Mouse (Mus musculus) hindbrain, embryonic 13.5 days (tissue): Measurements from ENCODE around the gene Large2. TPM values are rescaled to one million over a fixed set of nuclear protein-coding genes. Genes with fewer than 3 reads are reported as not detected.
"Not testable (repeated sequence)": the region's sequence is repeated elsewhere in the genome, so short reads cannot be mapped to it uniquely, and the experiment has no call there.

Source experiments
- ATAC-seq: fragments of 200-750 bp; cut with Nextera tagmentation; 2 replicates; pipeline ENCODE4 v1.8.0; 2017; ENCODE audit warnings: moderate TSS enrichment; ENCODE audit not compliant: low FRiP score
- H3K27ac ChIP-seq: fragments of 300-500 bp; sonication (generic); 2 replicates; pipeline ENCODE4 v1.5.1; 2015; ENCODE audit warnings: inconsistent platforms, mild to moderate bottlenecking, moderate library complexity
- H3K27me3 ChIP-seq: fragments of 300-500 bp; sonication (generic); 2 replicates; pipeline ENCODE4 v1.6.1; 2015; ENCODE audit warnings: mild to moderate bottlenecking, inconsistent platforms
- H3K36me3 ChIP-seq: fragments of 300-500 bp; sonication (generic); 2 replicates; pipeline ENCODE4 v1.6.1; 2015; ENCODE audit warnings: mild to moderate bottlenecking, inconsistent platforms
- H3K4me1 ChIP-seq: fragments of 300-500 bp; sonication (generic); replicated peaks from 2 replicates; pipeline ENCODE4 v1.6.1; 2015; ENCODE audit warnings: inconsistent platforms
- H3K4me2 ChIP-seq: fragments of 300-500 bp; sonication (generic); 2 replicates; pipeline ENCODE4 v1.6.1; 2015; ENCODE audit warnings: inconsistent platforms, mild to moderate bottlenecking, moderate library complexity
- H3K4me3 ChIP-seq: fragments of 300-500 bp; sonication (generic); 2 replicates; pipeline ENCODE4 v1.5.1; 2015; ENCODE audit warnings: mild to moderate bottlenecking, inconsistent platforms
- H3K9ac ChIP-seq: fragments of 300-500 bp; sonication (generic); 2 replicates; pipeline ENCODE4 v1.6.1; 2015; ENCODE audit warnings: mild to moderate bottlenecking, inconsistent platforms
- H3K9me3 ChIP-seq: fragments of 300-500 bp; sonication (generic); 2 replicates; pipeline ENCODE4 v1.6.1; 2016; ENCODE audit warnings: inconsistent platforms
- WGBS: fragments of 180-500 bp; shearing (Covaris S2); methylation state at CpG from one replicate; pipeline ENCODE4 v1.1.7; 2015; 5-methylcytosine and 5-hydroxymethylcytosine counted together
- polyA plus RNA-seq: library from polyadenylated mRNA; unstranded; fragments of >200 nt; fragmentation: Nextera tagmentation; extraction: Ambion mirVana; gene quantifications from 2 replicates; pipeline ENCODE4 v1.2.1, GENCODE M21; 2015

The Large2 gene
- polyA plus RNA-seq, 1 experiment from 2014 or later = 1.6 TPM

GRCm38 (mm10) chr2:92401091-92401561 lies 26.5 kb upstream of the Large2 start, which contains the start of gene Mapk8ip1:
Gene Mapk8ip1, minus strand, starts transcription at chr2:92401263.
- Histone ChIP-seq H3K9me3 (no peaks in the 10 kb centered on the region), H3K4me2 (peak within 1 kb of the TSS; percentile 83), H3K27me3 (no peaks in the 10 kb centered on the region), H3K4me1 (peaks cover 66% of the 10 kb centered on the region), H3K9ac (peak within 1 kb of the TSS; percentile 96), H3K4me3 (peak within 1 kb of the TSS; percentile 81), H3K27ac (peak within 1 kb of the TSS; percentile 88), H3K36me3 (peaks cover 24% of the 10 kb centered on the region)
- 1% methylated on average over 45 of the region's 59 CpGs for WGBS
- ATAC-seq = peak; percentile 57

GRCm38 (mm10) chr2:92400682-92401081 lies 26.0 kb upstream of the Large2 start:
- 1% methylated on average over 22 of the region's 22 CpGs for WGBS
- peak overlapping the region; percentile 88 for H3K27ac ChIP-seq
- peaks cover 61% of the 10 kb centered on the region for H3K4me1 ChIP-seq
- no peaks in the 10 kb centered on the region for H3K9me3 ChIP-seq
- peak overlapping the region; percentile 96 for H3K9ac ChIP-seq
- peak overlapping the region; percentile 81 for H3K4me3 ChIP-seq
- peak; percentile 12 for ATAC-seq
- H3K4me2 ChIP-seq = peak overlapping the region; percentile 83
- no peaks in the 10 kb centered on the region for H3K27me3 ChIP-seq
- peaks cover 20% of the 10 kb centered on the region for H3K36me3 ChIP-seq

DNA sequence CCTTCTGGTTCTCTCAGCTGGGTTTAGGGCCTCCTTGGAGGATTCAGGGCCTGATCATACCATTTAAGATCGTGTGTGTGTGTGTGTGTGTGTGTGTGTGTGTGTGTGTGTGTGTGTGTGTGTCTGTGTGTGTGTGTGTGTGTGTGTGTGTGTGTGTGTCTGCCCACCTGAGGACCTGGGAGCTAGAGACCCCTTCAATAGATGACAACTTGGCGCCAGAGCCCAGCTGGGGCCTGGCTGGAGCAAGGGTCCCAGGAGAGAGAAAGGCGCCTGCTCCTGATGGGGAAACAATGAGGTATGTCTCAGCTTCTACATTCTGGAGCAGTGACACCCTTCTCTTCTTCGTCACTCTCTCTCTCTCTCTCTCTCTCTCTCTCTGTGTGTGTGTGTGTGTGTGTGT lies 25.2 kb upstream of the Large2 start:
- Histone ChIP-seq H3K4me1 (peaks cover 53% of the 10 kb centered on the region), H3K4me2 (peak overlapping the region; percentile 83), H3K4me3 (peak overlapping the region; percentile 81), H3K27ac (peak overlapping the region; percentile 88; the same call in 1 of the 2 replicates), H3K36me3 (peaks cover 12% of the 10 kb centered on the region), H3K9ac (peak overlapping the region; percentile 96; the same call in 1 of the 2 replicates)
- WGBS = 45% methylated on average over 3 of the region's 4 CpGs
- H3K9me3 ChIP-seq, ATAC-seq, H3K27me3 ChIP-seq: not testable (repeated sequence)

- Histone ChIP-seq H3K9ac (no peak overlapping the region), H3K4me3 (no peak overlapping the region), H3K4me1 (peaks cover 59% of the 10 kb centered on the region), H3K4me2 (peak overlapping the region; percentile 1), H3K27me3 (no peaks in the 10 kb centered on the region), H3K36me3 (no peaks in the 10 kb centered on the region), H3K27ac (no peak overlapping the region), H3K9me3 (no peaks in the 10 kb centered on the region)
- 85% methylated on average over 1 of the region's 1 CpGs for WGBS
- no peak for ATAC-seq
Observed at GRCm38 (mm10) chr2:92397436-92397835, 22.8 kb upstream of the Large2 start.

DNA sequence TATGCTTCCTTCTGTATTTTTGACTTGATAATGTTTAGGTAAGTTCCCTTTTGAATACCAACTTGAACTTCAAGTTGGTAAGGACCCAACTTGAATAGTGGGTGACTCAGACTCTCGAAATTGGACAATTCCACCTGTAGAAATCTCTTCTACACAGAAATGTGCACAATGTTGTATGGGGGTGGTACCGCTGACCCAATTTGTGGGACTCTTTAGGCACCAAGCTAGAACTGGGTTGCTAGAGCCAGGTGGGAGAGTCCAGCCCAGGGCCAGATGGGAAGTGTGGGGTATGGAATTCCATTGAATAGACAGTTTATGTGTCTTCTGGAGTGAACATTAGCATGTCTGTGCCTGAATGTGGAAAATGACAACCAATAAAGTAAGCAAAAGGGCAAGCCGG lies 20.9 kb upstream of the Large2 start:
- H3K9ac ChIP-seq = no peak overlapping the region
- H3K4me1 ChIP-seq = peaks cover 71% of the 10 kb centered on the region
- H3K9me3 ChIP-seq = no peaks in the 10 kb centered on the region
- no peaks in the 10 kb centered on the region for H3K27me3 ChIP-seq
- H3K36me3 ChIP-seq = no peaks in the 10 kb centered on the region
- H3K4me2 ChIP-seq = no peak overlapping the region
- ATAC-seq = no peak
- 92% methylated on average over 3 of the region's 3 CpGs for WGBS
- H3K27ac ChIP-seq = no peak overlapping the region
- H3K4me3 ChIP-seq = no peak overlapping the region

DNA sequence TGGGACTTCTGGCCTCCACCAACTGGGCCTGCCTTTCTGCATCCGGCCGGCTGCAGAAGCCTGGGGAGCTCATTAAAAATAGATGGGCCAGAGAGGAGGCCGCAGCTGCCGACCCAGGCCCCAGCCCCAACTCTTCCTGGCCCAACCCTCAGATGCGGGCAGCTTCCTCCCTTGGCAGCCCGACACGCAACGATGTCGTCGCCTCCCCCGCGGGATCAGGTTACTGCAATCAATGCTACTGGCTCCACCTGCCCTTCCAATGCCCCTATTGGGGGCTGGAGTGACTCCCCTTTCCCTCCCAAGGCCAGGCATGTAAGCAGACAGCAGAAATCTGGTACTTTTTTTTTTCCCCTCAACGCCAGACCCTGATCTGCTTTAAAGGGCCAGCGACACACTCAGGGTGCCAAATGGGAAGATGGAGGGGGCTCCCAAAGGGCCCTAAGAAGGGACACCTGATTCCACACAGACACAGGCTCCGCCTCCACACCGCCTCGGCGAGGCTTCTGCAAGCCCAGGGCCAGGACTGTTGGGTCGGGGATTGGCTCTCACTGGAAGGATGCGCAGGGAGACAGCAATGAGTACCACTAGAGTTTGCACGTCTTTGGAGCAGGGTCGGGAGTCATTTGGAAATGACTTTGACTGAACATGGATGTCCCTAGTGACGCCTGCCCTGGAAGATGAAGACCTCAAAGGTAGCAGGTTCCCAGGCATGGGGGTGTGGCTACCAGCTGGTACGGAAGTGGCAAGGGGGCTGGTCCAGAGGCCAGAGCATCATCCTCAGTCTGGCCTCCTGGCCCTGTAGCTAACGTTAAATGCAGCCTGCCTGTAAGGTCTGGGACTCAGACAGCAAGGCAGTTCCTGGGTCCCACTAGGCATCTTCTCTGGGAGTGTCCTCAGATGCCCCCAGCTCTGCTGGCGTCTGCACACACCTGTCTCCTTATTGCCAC lies 17.9 kb upstream of the Large2 start:
- ATAC-seq = no peak
- 5% methylated on average over 26 of the region's 26 CpGs for WGBS

GRCm38 (mm10) chr2:92391703-92392317 lies 17.1 kb upstream of the Large2 start:
- no peaks in the 10 kb centered on the region for H3K9me3 ChIP-seq
- H3K4me1 ChIP-seq = peaks cover 66% of the 10 kb centered on the region
- WGBS = 21% methylated on average over 11 of the region's 11 CpGs
- H3K4me2 ChIP-seq = peak overlapping the region; percentile 56
- H3K27ac ChIP-seq = peak overlapping the region; percentile 93
- no peaks in the 10 kb centered on the region for H3K27me3 ChIP-seq
- H3K36me3 ChIP-seq = peaks cover 10% of the 10 kb centered on the region
- H3K9ac ChIP-seq = peak overlapping the region; percentile 71
- peak overlapping the region; percentile 33 for H3K4me3 ChIP-seq
- no peak for ATAC-seq

More for the DNA sequence above, 17.9 kb upstream of the Large2 start:
- H3K27me3 ChIP-seq = no peaks in the 10 kb centered on the region
- no peaks in the 10 kb centered on the region for H3K9me3 ChIP-seq
- peak overlapping the region; percentile 93 for H3K27ac ChIP-seq
- peak overlapping the region; percentile 56 for H3K4me2 ChIP-seq
- H3K4me3 ChIP-seq = peak overlapping the region; percentile 33
- peak overlapping the region; percentile 71 for H3K9ac ChIP-seq
- peaks cover 2% of the 10 kb centered on the region; the same call in 1 of the 2 replicates for H3K36me3 ChIP-seq
- H3K4me1 ChIP-seq = peaks cover 69% of the 10 kb centered on the region

DNA sequence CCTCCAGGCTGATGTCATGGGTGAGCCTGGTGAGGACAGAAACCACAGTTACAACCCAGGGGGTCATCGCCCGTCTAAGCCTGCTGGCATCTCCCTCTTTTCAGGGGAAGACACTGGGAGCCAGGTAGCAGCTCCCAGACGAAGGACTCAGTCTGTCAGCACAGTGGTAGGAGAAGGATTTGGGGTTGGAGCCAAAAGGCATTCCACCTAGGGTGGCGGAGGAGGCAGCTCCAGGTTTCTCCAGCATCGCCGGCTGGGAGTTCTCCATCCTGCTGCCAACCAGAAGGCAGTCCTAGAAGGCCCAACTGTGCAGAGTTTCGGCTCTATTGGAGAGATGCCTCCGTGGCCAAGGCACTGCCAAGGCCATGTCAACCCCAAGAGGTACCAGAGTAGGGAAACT lies 16.4 kb upstream of the Large2 start:
- peak overlapping the region; percentile 33; the same call in 1 of the 2 replicates for H3K4me3 ChIP-seq
- no peak for ATAC-seq
- peak overlapping the region; percentile 93 for H3K27ac ChIP-seq
- no peaks in the 10 kb centered on the region for H3K9me3 ChIP-seq
- H3K4me2 ChIP-seq = peak overlapping the region; percentile 56
- peaks cover 69% of the 10 kb centered on the region for H3K4me1 ChIP-seq
- WGBS = 88% methylated on average over 8 of the region's 8 CpGs
- peaks cover 16% of the 10 kb centered on the region for H3K36me3 ChIP-seq
- peak overlapping the region; percentile 71; the same call in 1 of the 2 replicates for H3K9ac ChIP-seq
- H3K27me3 ChIP-seq = no peaks in the 10 kb centered on the region

- Histone ChIP-seq H3K9me3 (no peaks in the 10 kb centered on the region), H3K27me3 (no peaks in the 10 kb centered on the region), H3K9ac (0 out of 2 replicates have a peak overlapping the region, but pooled peaks have one; percentile 94), H3K4me3 (no peak overlapping the region), H3K27ac (peak overlapping the region; percentile 93), H3K4me2 (peak overlapping the region; percentile 88), H3K36me3 (peaks cover 24% of the 10 kb centered on the region), H3K4me1 (peaks cover 70% of the 10 kb centered on the region)
- 75% methylated on average over 6 of the region's 6 CpGs for WGBS
- no peak for ATAC-seq
Observed at GRCm38 (mm10) chr2:92390206-92390930, 15.7 kb upstream of the Large2 start.

DNA sequence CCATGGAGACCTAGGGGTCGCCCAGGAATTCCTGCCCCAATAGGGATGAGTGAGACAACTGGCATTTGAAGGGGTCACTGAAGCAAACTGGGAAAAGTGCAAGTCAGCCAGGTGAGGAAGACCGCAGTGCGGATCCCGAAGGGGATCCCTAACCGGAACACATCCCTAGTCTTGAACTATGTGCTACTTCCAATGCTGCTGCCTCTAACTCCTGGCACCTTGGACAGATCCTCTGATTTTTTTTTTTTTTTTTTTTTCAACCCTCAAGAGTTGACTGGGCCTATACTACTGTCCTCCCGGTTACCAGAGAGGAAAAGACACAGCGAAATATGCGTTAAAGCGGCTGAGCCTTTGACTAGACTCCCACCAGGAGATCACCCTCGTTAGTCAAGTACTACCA lies 15.0 kb upstream of the Large2 start:
- Histone ChIP-seq H3K9ac (peak overlapping the region; percentile 94), H3K27ac (peak overlapping the region; percentile 93), H3K9me3 (no peaks in the 10 kb centered on the region), H3K36me3 (peaks cover 31% of the 10 kb centered on the region), H3K4me3 (peak overlapping the region; percentile 84), H3K4me2 (peak overlapping the region; percentile 88), H3K27me3 (no peaks in the 10 kb centered on the region), H3K4me1 (peaks cover 70% of the 10 kb centered on the region)
- ATAC-seq = no peak; the same call in 1 of the 2 replicates
- 2% methylated on average over 10 of the region's 10 CpGs for whole genome bisulfite sequencing

DNA sequence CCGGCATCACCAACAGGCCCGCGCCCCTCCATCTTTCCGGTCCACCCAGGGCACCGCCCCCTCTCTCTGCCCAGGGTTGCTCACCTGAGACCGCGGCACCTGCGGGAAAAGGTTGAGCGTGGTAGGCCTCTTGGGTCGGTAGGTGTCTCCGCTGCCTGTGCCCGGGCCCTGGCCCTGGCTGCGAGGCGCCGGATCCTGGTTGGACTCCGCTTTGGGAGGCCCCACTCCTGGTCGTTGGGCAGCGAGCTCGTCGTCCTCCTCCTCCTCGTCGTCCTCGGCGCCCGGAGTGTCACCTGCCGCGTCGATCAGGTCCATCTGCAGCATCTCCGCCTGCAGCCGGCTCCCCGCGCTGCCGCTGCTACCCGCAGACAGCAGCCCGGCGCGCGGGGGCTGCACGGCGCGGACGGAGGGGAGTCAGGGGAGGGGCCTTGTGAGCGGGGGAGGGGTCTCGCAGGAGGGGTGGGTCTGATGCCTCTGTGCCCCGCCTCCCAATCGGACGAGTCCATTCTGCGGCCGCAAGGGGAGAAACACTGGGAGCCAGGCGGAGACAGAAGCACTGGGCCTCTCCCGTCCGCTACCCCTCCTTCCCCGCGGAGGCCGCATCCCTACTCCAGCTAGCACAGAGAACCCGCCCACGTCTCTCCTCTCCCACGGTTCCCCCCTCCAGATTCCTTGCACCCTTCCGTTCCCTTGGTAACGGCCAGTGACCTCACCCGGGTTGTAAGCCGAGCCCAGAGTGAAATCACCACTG lies 14.4 kb upstream of the Large2 start:
- no peaks in the 10 kb centered on the region for H3K9me3 ChIP-seq
- under 1% methylated on average over 53 of the region's 62 CpGs for WGBS

More for the DNA sequence above, 14.4 kb upstream of the Large2 start:
- Histone ChIP-seq H3K27me3 (no peaks in the 10 kb centered on the region), H3K27ac (peak overlapping the region; percentile 93), H3K9ac (peak overlapping the region; percentile 94), H3K4me2 (peak overlapping the region; percentile 88), H3K4me1 (peaks cover 70% of the 10 kb centered on the region), H3K4me3 (peak overlapping the region; percentile 84), H3K36me3 (peaks cover 37% of the 10 kb centered on the region)
- peak; percentile 93 for ATAC-seq
